Mouse (Mus musculus) urinary bladder, postnatal 25 days (tissue): Measurements from ENCODE around the gene Mbl1.

Experiments
- DNase-seq: peaks from one replicate; pipeline ENCODE4 v3.0.0; 2022; ENCODE audit warnings: low spot score

Gene Mbl1

DNA sequence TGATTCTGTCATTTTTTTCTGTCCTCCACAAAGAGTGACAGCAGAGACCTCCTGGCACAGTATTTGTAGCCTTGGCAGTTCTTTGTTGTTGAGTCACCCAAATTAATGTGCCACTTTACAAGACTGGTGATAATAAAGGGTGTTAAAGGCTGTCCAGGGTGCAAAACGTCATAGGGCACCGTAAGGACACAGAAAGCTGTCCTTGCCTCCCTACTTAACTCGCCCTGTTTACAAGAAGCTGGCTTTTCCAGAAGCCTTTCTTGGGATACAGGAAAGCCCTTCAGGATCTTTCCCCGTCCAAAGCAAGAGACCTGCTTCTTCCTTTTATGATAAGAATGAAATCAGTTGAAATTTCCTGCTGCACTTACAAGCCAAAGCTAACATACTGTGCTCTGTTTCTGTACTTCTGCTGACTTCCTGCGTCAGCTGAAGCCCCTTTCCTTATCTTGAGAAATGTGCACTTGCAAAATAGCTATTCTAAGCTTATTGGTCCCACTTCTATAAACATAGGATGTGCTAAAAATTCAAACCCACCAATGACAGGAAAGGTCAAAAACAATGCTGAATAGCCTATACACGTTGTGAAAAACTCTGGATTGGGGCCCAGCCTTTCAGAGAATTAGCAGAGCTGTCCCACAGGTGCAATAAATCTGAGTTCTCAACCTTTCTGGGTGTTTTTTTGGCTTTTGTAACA lies 46.9 kb downstream of the Mbl1 start:
- no peak for DNase-seq
